Mouse (Mus musculus): Measurements from ENCODE around the gene Dcst2.
A peak's percentile ranks its signal among the peaks of the same experiment; 100 is the strongest.

The Dcst2 gene

DNA sequence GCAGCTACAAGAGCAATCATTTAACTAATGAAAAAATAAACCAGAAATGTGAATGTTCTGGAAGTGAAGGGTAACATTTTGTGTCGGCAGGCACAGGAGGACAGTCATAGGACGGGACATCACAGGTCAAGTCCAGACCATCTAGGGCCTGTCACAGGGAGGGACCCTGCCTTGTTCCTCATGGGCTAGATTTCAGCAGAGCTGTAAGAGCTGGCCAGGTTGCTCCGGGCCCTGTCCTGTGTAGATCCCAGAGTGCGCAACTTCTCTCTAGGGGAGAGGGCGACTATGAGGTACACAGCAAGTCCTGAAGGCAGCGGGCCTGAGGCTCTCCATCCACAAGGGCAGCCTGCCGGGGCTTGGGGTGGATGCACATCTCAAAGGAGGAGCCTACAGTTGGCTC lies at the start of gene Dcst2:
Gene Dcst2, plus strand, starts transcription at position 301 of the 400 bp plus-strand sequence.
- DNase-seq = no peak

DNA sequence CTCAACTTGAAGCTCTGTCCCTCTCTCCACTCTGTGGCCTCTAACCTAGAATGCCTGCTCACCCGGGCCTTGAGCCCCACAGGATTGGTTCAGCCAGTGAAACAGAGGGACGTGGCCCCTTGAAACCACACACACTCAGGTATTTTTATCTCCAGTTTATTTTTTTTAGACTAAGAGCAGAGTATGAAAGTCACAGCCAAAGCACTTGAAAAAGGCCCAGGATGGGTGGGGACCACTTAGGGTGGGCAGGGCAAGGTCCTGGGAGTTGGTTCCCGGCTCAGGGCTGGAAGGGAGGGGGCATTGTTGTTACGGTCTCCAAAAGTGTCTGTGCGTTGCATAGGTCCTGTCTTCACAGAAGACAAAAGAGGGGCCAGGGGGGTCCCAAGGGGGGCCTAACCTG lies 47.4 kb upstream of the Dcst2 start:
- DNase-seq = no peak

DNA sequence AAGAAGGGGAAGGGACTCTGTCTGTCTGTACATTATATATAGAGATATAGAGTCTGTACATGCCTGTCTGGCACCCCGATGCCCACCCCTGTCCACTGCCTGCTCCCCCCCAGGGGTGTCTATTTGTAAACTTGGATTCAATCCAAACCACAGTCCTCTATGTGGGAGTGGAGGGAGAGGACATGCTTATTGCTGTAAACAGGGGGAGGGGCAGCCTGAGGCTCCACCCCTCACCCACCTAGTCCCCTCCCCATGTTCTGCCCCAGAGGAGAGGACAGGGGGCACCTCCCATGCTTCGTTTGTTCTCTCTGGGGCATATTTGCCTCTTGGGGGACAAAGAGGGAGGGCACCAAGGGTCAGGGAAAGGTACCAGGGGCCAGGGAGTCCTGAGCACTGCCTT lies 47.0 kb upstream of the Dcst2 start:
- DNase-seq = no peak

DNA sequence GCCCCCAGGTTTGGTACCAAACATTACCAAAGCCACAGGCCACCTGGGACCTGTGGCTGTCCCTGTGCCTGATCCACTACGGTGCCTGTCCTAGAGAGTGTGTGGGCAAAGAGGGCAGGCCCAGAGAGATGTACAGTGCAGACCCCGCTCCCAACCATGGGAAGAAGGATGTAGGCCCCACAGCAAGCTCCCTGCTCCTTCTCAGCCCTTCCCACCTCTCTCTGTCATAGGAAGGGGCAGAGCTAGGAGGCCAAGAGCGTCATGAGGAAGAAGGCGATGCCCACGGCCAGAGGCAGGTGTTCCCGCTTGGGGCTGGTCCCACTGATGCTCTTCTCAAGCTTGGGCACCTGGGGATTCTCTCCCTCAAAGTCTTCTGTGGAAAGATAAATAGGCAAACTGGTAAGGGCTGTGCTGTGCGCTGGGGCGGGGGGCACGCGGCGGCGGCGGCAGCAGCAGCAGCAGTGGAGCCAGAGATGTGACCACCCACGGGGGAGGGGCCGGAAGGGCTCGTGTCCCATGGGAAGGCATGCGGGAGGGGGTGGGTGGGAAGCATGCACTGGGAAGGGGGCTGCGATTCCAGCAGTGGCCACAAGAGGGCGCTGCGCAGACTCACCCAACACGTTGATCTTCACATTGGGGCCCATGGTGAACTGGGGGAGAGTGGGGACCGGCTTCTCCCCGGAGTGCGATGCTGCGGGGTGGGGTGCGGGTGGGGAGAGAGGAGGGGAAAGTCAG lies 46.4 kb upstream of the Dcst2 start:
- DNase-seq = peak; percentile 66

DNA sequence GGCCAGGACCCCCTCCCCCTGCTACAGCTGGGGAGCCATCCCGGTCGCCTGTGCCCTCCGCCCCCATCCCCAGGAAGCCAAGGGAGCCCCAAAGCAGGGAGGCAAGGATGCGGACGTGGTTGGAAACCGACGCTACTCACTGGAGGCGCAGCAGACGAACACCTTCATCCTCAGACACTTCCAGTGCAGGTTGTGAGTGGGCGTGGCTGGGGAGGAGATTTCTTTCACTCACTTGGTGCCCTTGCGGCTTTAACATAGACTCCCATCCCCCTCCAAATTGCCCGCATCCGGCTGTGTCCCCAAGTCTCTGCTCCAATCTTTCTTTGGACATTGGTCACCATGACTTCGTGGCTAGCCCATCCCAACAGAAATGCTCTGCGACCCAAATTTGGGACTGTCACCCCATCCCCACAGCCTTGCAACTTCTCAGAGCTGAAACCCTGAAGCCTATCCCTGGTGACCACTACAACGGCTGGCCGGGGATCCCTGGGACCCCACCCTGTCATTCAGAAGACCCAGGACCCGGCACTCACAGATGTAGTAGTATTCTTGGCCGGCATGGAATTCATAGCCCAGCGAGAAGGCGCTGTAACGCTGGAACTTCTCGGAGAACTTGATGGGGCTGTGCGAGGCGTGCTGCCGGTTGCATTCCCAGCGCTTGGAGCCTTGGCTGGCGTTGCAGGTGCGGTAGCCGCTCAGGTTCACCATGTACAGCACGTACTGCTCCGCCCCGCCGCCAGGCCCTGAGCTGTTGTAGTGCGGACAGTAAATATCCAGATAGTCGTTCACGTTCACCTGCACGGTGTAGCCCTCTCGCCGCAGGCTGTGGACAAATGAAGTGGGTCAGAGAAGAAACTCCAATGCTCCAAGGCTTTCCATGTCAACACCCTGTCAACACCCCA lies 45.6 kb upstream of the Dcst2 start:
- DNase-seq = no peak

DNA sequence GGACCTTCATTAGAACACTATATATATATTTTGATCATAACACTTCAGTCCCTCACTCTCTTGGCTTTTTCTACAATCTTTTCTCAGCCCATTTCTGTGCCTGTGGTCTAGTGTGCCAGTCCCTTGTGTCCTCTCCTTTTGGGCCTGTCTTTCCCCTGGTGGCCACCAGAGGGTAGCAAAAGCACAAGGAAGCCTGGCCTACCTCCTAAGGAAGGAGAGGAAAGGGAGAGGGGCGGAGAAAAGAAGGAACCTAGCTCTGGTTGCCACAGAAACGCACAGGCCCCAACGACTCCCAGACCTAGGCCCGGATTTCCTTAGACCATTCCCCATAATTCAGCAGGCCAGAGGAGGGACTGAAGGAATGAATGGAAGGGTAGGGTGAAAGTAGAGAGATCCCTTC lies 44.9 kb upstream of the Dcst2 start:
- DNase-seq = peak; percentile 80

DNA sequence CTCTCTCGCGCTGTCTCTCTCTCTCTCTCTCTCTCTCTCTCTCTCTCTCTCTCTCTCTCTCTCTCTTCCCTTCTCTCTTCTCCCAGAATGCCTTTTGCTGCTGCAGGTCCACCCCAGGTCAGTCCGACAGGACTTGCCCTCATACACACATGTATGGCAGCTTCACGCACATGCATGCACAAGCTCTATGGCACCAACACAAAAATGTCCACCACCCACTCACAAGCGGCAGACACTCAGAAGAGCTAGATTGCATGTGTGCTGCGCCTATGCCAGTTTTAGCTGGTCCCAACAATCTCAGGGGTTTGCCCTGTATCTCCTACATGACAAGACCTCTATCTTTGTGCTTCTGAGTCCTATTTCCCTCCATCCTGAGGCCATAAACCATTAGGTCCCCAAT lies 44.5 kb upstream of the Dcst2 start:
- no peak for DNase-seq

DNA sequence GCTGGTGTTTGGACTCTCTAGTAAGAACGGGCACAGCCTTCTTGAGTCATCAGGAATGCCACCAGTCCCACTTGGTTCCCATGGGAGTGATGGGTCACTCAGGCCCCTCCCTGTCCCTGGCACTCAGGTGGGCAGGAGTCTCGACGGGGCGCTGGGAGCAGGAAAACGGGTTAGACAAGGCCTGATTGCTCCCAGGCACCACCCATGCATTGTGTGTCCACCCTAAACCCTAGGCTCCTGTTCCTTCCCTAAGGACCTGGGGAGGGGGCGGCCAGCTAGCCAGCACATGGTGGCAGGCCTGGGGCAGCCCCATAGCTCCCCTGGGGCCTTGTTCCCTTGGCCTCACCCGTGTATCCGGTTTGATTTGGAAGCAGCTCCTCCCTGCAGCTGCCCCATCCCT lies 43.5 kb upstream of the Dcst2 start:
- no peak for DNase-seq

DNA sequence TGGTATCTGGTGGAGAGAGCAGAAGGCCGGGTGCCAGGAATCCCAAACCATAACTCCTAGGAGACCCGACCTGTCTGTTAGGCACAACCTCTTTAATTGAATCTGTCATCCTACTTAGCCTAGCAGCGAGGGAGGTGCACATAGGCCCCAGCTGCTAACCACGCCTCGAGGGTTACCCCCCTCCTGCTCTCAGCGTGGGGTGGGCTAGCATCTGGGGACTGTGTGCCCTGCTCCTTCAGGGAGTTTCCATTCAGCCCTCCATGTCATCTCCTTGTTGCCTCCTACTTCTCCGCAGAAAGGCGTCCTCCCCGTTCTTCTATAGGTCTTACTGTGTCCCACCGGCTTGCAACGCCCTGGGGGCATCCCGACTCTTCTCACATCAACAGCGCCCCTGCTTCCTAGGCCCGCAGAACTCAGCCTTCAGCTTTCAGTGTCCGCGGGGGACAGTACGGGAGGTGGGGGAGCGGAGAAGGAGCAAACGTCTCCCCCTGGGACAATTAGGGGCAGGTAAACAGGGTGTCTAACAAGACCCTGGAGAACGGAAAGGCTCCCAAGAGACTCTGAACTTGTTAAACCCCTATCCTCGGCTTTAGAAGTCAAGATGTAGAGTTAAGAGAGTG lies 42.7 kb upstream of the Dcst2 start:
- no peak for DNase-seq

DNA sequence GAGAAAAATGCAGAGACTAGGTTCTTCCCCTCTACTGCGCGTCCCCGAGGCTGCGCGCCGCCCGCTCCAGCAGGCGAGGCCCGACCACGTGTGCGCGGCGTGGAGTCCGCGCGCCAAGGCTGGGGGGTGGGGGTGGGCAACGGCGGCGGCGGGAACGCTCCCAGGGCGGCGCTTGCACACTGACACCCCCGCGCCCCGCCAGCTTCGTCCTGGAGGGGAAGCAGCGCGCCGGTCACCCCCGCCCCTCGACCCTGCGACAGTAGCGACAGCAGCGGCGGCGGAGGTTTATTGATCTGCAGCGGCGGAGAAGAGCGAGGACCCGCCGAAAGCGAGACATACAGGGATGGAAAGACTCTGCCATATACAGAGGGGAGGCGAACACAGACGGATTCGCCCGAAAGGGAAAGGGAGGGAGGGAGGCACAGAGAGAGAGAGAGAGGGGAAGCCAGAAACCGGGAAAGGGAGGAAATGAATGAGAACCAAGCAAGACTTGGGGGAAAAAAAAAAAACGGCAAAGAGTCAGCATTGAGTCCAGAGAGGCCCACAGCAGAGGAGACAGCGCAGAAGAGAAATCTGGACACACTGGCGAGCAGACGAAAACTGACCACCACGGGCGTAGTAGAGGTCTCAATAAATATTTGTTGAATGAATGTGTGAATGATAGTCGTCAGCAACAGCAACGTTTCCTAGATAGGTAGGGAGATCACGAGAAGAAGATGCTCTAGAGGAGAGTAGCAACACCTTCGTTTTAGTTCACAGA lies 42.0 kb upstream of the Dcst2 start:
- peak; percentile 19 for DNase-seq

DNA sequence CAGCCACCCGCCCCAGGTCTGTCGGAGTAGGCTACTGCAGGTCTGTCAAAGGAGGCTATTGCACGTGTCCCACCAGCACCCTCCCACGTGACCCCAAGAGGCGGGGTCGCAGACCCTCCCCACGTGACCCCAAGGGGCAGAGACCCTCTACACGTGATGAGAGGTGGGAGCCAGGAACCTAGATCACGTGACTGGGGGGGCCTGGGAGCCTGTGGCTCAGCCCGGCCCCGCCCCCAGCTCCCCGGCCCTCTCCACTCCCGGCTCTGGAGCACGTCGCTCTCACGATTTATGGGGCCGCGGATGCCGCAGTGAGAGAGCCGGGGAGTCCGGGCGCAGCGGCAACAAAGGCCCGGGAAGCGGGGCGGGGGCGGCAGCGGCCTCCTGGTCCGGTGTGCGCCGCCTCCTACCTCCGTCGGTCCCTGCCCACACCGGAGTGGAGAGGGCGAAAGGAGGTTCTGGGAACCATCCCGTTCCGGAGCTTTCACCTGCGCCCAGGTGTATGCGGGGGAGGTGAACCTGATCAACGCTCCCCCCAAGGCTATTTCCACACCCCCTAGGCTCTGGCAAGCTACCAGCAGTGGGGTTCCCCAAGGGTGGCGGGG lies 41.1 kb upstream of the Dcst2 start:
- DNase-seq = peak; percentile 17

DNA sequence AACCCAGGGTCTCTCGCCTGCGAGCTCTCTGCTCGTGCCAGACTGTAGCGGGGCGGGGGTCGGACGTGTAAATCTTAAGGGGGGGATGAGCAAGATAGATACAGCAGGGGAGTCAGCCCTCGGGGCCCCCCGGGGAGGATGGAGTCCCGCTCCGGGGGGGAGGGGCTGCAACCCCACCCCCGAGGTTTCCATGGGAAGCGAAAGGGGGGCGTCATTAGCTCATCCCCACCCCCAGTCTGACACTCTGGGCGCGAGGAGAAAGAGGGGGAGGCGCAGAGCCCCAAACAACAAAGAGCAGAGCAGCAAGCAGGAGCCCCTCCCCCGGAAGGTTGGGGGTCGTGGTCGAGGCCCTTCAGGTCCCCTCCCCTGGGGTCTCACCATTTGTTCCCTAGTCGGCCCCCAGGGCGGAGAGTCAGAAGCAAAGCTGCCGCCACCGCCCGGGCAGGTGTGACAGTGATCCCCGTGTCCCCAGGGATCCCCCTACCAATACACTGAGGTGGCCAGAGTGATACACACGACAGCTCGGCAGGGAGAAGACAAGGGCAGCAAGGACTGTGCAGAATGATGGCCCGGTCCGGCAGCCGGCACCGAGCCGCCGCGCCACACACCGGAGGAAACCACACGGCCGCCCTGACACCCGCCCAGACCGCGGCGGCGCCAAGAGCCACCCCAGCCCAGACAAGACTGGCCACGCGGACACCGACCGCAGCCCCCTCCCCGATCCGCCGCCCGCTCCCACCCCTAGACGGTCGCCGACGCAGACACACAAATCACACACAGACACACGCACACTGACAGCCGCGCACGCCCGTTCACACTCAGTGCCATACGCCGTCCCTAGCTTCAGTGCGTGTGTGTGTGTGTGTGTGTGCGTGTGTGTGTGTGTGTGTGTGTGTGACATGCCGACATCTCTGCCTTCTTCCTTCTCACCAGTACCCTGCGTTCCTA lies 40.3 kb upstream of the Dcst2 start:
- DNase-seq = no peak

DNA sequence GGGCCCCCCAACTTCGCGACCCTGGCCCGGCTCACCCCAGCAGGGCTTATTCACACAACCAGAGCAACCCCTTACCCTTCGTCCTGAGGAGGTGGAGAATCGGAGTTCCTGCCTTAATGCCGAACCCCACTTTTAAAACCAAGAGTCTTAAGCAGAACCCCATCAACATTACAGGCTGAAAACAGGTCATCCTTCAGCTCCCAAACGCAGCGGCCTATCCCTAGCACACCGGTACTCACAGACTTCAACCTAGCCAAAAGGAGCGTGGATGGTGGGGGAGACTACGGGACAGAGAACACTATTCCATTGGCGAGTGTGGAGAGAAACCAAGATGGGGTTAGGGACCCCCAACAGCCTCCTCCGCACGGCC lies 39.7 kb upstream of the Dcst2 start:
- no peak for DNase-seq

DNA sequence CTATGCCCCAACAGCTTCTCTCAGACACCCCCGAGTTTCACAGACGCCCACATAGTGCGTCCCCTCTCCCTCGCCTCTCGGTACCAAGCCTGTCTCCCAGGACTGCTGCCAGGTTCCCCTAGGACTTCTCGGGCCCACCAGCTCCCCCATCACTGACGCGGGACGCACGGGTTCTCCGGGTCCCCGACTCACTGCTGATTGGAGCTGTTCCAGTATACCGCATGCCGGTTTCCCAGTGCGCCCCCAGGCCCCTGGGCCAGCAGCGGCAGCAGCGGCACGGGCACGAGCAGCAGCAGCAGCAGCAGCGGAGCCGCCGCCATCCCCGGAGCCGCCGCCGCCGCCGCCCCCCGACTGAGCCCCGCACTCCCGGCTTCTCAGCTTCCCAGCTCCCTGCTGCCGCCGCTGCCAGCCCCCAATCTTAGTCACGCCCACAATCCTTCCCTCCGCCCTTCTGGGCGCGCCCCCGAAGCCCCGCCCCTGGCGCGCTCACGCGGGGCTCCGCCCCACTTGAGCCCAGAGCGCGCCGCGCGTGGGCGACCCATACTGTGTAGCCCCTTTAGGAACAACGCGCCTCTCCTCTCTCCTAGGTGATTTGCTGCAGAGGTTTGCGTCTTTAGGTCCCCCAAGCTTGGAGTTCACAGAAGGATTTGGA lies 39.1 kb upstream of the Dcst2 start, which contains the start of gene Efna3:
Gene Efna3, minus strand, starts transcription at position 452 of the 652 bp plus-strand sequence.
- DNase-seq = peak; percentile 75

DNA sequence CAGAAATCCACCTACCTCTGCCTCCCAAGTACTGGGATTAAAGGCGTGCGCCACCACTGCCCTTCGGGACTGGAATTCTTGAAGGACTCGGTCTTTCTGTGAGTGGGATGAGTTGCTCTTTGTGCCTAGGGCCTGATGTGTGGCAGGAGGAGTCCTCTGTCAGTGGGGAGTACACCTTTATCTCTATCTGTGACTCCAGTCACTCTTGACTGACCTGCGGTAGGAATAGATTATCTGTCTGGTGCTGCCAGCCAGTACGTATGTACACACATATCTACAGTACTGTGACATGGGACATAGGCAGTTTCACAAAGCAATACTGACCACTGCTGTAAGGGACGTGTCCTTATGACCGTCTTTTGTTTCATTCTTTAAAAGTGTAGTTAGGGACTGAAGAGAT lies 35.9 kb upstream of the Dcst2 start:
- DNase-seq = no peak

DNA sequence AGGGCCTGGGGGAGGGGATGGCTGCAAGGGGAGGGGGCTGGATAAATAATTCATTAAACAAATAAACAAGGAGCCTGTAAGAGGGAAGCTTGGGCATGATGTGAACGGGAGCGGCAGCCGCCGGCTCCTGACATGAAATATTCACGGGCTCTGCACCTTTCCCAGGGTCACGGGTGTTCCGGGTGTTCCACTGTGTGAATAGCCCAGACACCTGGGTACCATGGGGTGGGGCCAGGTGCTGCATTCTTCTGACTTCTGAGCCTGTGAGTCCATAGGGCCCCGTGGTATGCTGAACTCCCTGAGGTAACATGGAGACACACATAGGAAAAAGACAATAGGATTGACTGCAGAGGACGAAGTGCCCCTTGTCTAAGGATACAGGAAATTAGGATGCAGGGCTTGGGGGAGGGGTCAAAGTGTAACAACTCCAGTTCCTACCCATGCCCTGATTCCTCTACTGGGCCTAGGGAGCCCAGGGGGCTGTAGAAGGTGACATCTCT lies 34.4 kb upstream of the Dcst2 start:
- DNase-seq = no peak

DNA sequence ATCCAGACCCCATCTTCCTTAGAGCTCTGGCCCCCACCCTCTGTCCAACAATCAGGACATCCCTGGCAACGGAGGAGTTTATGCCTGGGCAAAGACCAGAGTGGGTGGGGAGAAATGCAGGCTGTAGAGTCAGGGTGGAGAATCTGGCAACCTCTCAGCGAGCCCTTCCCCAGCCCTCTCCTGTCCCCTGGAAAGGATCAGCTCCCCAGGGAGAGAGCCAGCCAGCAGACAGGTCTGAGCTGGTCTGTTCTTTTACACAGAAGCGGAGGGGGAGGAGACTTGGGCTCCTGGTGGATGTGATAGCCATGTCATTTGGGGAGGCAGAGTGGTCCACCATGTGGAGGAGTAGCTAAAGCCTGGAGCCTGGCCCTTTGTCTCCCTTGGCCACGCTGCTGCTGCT lies 33.2 kb upstream of the Dcst2 start:
- DNase-seq = no peak

DNA sequence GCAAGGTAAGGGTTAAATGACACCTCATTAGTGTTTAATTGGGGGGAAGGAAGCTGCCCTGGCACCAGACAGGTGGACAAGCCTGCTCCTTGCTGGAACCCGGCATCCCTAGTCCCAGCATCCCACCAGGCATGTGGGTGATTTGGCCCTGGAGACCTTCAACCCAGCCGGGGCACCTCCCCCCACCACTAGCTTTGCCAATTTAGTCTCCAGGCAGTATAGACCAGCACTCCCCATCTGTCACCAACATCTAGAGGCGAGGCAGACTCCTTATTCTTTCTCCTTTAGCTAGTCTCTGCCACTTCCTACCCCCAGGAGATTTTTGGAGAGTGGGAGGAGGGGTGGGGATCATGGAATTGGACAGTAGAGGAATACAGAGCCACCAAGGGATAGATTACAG lies 31.4 kb upstream of the Dcst2 start:
- no peak for DNase-seq

DNA sequence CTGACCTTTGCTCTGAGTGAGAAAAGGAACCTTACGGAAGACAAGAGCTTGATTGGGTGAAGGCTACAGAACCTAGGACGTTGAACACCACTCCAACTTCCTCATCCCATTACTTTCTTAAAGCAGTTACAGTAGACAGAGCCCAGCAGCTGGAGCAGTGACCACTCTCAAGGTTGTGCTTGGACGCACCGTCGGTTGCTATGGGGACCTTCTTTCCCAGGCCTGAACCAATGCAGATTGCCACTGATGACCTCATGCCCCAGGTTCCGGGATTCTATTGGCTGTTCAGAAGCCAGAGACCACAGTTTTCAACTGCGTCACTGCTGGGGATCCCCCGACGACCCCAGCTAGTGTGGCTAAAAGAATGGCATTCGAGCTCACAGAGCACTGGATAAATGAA lies 30.8 kb upstream of the Dcst2 start:
- no peak for DNase-seq

DNA sequence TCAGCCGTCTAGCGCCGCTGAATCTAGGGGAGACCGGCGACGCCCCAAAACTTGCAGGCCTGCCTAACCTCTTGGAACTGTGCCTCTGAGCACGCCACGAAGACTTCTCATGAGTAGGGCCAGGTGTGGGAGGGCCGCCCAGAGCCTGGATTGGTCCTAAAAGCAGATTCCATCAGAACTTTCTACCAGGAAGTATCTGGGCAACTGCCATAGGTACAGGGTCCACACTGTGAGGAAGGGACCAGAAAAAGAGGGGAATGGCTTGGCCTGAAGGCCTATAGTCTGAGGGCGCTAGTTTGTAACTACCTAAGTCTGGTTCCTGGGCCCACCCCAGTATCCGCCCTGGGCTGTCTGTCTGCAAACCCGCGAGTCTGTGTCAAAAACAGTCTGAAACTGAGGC lies 30.2 kb upstream of the Dcst2 start:
- no peak for DNase-seq

DNA sequence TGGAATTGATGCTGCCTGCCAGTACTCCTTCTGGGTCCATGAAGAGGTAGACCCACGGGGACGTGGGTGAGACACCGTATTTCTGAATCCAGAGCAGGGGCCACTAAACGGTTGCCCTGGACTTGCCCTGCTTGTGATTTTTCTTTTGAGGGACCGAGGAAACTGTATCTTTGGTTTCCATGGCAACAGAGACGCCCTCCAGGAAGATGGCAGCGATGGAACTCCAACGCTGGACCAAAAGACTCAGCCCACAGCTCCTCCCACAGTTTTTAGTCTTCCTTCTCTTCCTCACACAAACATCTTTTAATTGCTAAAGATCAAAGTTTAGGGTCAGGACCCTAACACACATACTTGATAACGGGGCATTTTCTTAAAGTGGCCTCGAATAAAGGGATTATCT lies 29.8 kb upstream of the Dcst2 start:
- no peak for DNase-seq
